Mouse (Mus musculus) cortical plate, adult 2 months (tissue): ENCODE measurements around the gene Tex37.

Experiments
- CTCF ChIP-seq: fragments of 200-500 bp; IDR thresholded peaks from 2 replicates; pipeline ENCODE4 v1.5.1; 2011; ENCODE audit warnings: mild to moderate bottlenecking, control low read depth, low read length; ENCODE audit not compliant: insufficient read depth; ENCODE audit errors: extremely low read depth
- POLR2A ChIP-seq: fragments of 200-500 bp; IDR thresholded peaks from 2 replicates; pipeline ENCODE4 v1.6.1; 2011; ENCODE audit warnings: mild to moderate bottlenecking, low read length, control low read depth; ENCODE audit not compliant: insufficient read depth; ENCODE audit errors: extremely low read depth

DNA sequence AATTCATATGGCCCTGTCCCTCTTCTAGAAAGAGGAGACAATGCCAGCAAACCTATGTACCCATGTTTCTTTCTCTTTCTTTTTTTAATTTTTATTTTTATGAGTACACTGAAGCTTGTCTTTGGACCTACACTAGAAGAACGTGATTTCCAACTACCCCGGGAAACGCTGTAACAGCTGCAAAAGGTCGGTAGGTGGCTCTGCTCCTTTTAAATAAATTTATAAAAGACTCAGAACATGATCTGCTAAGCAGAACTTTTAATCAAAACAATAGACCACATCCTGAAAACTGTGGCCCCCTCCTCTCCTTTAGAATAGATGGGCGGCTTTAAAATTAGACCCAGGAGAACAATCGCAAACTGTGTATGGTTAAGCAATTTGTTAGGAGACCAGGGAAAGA is 35.3 kb upstream of the Tex37 start:
- peak; percentile 27; the same call in 1 of the 2 replicates for TF ChIP-seq CTCF
- TF ChIP-seq POLR2A: no peak
